Mouse (Mus musculus): ENCODE results near the gene Mrpl38. TPM values are rescaled to one million over a fixed set of nuclear protein-coding genes. Genes with fewer than 3 reads are reported as not detected.

Gene Mrpl38
- total RNA-seq (2021): 10 to 100 TPM; 48.4 to 52.9 TPM
- long read RNA-seq, experiment 1, transcript Mrpl38-201 (9 exons, 1,411 nt): major isoform, 62 of 65 reads
- long read RNA-seq, experiment 1, partial matches to known transcripts: 1 of 65 reads
- long read RNA-seq, experiment 1, other reads (novel, unspliced or antisense): 2 of 65 reads
- long read RNA-seq, experiment 2, transcript Mrpl38-201 (9 exons, 1,411 nt): major isoform, 62 of 72 reads
- long read RNA-seq, experiment 2, partial matches to known transcripts: 4 of 72 reads
- long read RNA-seq, experiment 2, other reads (novel, unspliced or antisense): 4 of 72 reads

GRCm38 (mm10) chr11:116138468-116139138 lies at the start of gene Mrpl38:
Mrpl38 (minus strand) TSS chr11:116138868.
- peak; percentile 90 for DNase-seq (ENCODE audit: low spot score)

- no peak for DNase-seq (ENCODE audit: low spot score)
These were observed 48.7 kb upstream of the Mrpl38 start for GRCm38 (mm10) chr11:116187226-116187930.

- DNase-seq (ENCODE audit: low spot score): no peak
These were observed 47.7 kb upstream of the Mrpl38 start for GRCm38 (mm10) chr11:116186360-116186759.

- no peak for DNase-seq (ENCODE audit: low spot score)
These were observed 47.2 kb upstream of the Mrpl38 start for GRCm38 (mm10) chr11:116185836-116186235.

GRCm38 (mm10) chr11:116178411-116179121 lies 39.9 kb upstream of the Mrpl38 start:
- no peak for DNase-seq (ENCODE audit: low spot score)

- no peak for DNase-seq (ENCODE audit: low spot score)
These were observed 37.3 kb upstream of the Mrpl38 start for GRCm38 (mm10) chr11:116176010-116176409.

GRCm38 (mm10) chr11:116174775-116175448 lies 36.2 kb upstream of the Mrpl38 start:
- DNase-seq (ENCODE audit: low spot score): no peak

- no peak for DNase-seq (ENCODE audit: low spot score)
These were observed 33.3 kb upstream of the Mrpl38 start for GRCm38 (mm10) chr11:116171959-116172358.

GRCm38 (mm10) chr11:116170003-116170800 lies 31.5 kb upstream of the Mrpl38 start:
- DNase-seq (ENCODE audit: low spot score): no peak

- no peak for DNase-seq (ENCODE audit: low spot score)
These were observed 30.5 kb upstream of the Mrpl38 start for GRCm38 (mm10) chr11:116169214-116169613.

GRCm38 (mm10) chr11:116167884-116168439 lies 29.3 kb upstream of the Mrpl38 start, which contains the start of gene Fbf1:
Fbf1 (minus strand) TSS chr11:116168166.
- peak; percentile 96 for DNase-seq (ENCODE audit: low spot score)

- no peak for DNase-seq (ENCODE audit: low spot score)
These were observed 28.6 kb upstream of the Mrpl38 start for GRCm38 (mm10) chr11:116167232-116167631.

GRCm38 (mm10) chr11:116163002-116163401 lies 24.3 kb upstream of the Mrpl38 start:
- DNase-seq (ENCODE audit: low spot score): no peak

GRCm38 (mm10) chr11:116162146-116162545 lies 23.5 kb upstream of the Mrpl38 start:
- no peak for DNase-seq (ENCODE audit: low spot score)

- DNase-seq (ENCODE audit: low spot score): no peak
These were observed 22.6 kb upstream of the Mrpl38 start for GRCm38 (mm10) chr11:116161312-116161711.

GRCm38 (mm10) chr11:116150960-116151359 lies 12.3 kb upstream of the Mrpl38 start:
- DNase-seq (ENCODE audit: low spot score): no peak

- DNase-seq (ENCODE audit: low spot score): no peak
These were observed 10.7 kb upstream of the Mrpl38 start for GRCm38 (mm10) chr11:116149341-116149740.

- DNase-seq (ENCODE audit: low spot score): no peak
These were observed 10.1 kb upstream of the Mrpl38 start for GRCm38 (mm10) chr11:116148761-116149221.

- DNase-seq (ENCODE audit: low spot score): no peak
These were observed 7.8 kb upstream of the Mrpl38 start for GRCm38 (mm10) chr11:116146294-116146985.
